Mouse (Mus musculus) forebrain, embryonic 16.5 days (tissue): ENCODE measurements around the gene Frmd4b. TPM values are rescaled to one million over a fixed set of nuclear protein-coding genes. Genes with fewer than 3 reads are reported as not detected.

Experiments
- ATAC-seq: fragments of 200-750 bp; cut with Nextera tagmentation; 2 replicates; pipeline ENCODE4 v1.8.0; 2017; ENCODE audit warnings: mild to moderate bottlenecking, moderate library complexity
- H3K27ac ChIP-seq: fragments of 300-500 bp; sonication (generic); 2 replicates; pipeline ENCODE4 v1.5.1; 2014; ENCODE audit warnings: low read length, control low read depth
- H3K27me3 ChIP-seq: fragments of 300-500 bp; sonication (generic); replicated peaks from 2 replicates; pipeline ENCODE4 v1.6.1; 2014; ENCODE audit warnings: low read length; ENCODE audit not compliant: control insufficient read depth, insufficient read depth
- H3K36me3 ChIP-seq: fragments of 300-500 bp; sonication (generic); 2 replicates; pipeline ENCODE4 v1.6.1; 2014; ENCODE audit not compliant: control insufficient read depth, insufficient read depth
- H3K4me1 ChIP-seq: fragments of 300-500 bp; sonication (generic); replicated peaks from 2 replicates; pipeline ENCODE4 v1.6.1; 2014; ENCODE audit warnings: low read length; ENCODE audit not compliant: control insufficient read depth, insufficient read depth
- H3K4me2 ChIP-seq: fragments of 300-500 bp; sonication (generic); 2 replicates; pipeline ENCODE4 v1.6.1; 2014; ENCODE audit warnings: mild to moderate bottlenecking, low read length, control low read depth
- H3K4me3 ChIP-seq: fragments of 300-500 bp; sonication (generic); replicated peaks from 2 replicates; pipeline ENCODE4 v1.5.1; 2014; ENCODE audit warnings: mild to moderate bottlenecking, low read length, control low read depth
- H3K9ac ChIP-seq: fragments of 300-500 bp; sonication (generic); replicated peaks from 2 replicates; pipeline ENCODE4 v1.6.1; 2014; ENCODE audit warnings: low read depth, low read length, control low read depth
- H3K9me3 ChIP-seq: fragments of 300-500 bp; sonication (generic); 2 replicates; pipeline ENCODE4 v1.6.1; 2016; ENCODE audit warnings: low read length; ENCODE audit not compliant: control insufficient read depth
- WGBS: fragments of 180-500 bp; shearing (Covaris S2); extraction: QIAGEN DNeasy Blood & Tissue Kit; methylation state at CpG from one replicate; pipeline ENCODE4 v1.1.7; 2014; 5-methylcytosine and 5-hydroxymethylcytosine counted together
- polyA plus RNA-seq: library from polyadenylated mRNA; unstranded; fragments of >200 nt; fragmentation: Nextera tagmentation; extraction: Ambion mirVana; gene quantifications from 2 replicates; pipeline ENCODE4 v1.2.1, GENCODE M21; 2015

Frmd4b gene
- polyA plus RNA-seq, 1 experiment from 2014 or later: 50.0 TPM

DNA sequence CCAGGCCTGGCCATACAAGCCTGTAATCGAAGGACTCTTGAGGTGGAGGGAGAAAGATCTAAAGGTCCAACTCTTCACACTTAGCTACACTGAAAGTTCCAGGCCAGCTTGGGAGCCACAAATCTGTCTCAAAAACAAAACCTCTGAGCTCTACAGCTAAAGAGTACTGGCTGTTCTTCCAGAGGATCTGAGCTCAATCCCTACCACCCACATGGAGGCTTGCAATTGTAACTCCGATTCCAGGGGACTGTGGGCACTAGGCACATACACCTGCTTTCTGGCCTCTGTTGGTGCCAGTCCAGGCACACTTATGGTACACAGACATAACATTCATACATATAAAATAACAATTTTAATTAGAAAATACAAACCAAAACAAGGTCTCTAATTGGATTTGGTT lies 271.4 kb downstream of the Frmd4b start:
- WGBS: 89% methylated on average over 2 of the region's 2 CpGs
- no peak for ATAC-seq
- no peaks in the 10 kb centered on the region for H3K36me3 ChIP-seq
- H3K9ac ChIP-seq: no peak overlapping the region
- H3K27me3 ChIP-seq: no peaks in the 10 kb centered on the region
- no peaks in the 10 kb centered on the region for H3K9me3 ChIP-seq
- H3K4me3 ChIP-seq: no peak overlapping the region
- H3K4me1 ChIP-seq: 0 out of 2 replicates have a peak, but pooled peaks cover 6% of the 10 kb centered on the region
- H3K27ac ChIP-seq: no peak overlapping the region
- no peak overlapping the region for H3K4me2 ChIP-seq

DNA sequence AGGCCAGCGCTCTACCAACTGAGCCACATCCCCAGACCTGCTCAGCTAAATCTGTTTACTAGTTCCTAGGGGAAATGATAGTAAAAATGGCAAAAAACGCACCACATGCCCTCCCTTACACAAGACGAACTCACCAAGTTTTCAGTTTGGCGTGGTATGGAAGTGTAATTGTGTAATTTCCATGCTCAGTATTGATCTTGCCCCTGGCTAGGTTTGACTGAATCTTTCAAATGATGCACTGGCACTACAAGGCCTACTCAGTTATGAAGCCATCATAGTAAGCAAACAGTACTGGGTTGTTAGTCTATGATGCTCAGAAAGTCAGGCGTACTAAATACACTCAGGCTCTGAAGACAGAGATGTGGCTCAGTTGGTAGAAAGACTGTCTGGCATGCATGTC lies 275.2 kb downstream of the Frmd4b start:
- 94% methylated on average over 5 of the region's 5 CpGs for WGBS
- H3K27ac ChIP-seq: no peak overlapping the region
- no peak overlapping the region for H3K4me3 ChIP-seq
- H3K36me3 ChIP-seq: no peaks in the 10 kb centered on the region
- H3K27me3 ChIP-seq: no peaks in the 10 kb centered on the region
- H3K9ac ChIP-seq: no peak overlapping the region
- H3K9me3 ChIP-seq: no peaks in the 10 kb centered on the region
- H3K4me1 ChIP-seq: peaks cover 20% of the 10 kb centered on the region
- no peak overlapping the region for H3K4me2 ChIP-seq
- no peak for ATAC-seq

GRCm38 (mm10) chr6:97341628-97342027 lies 275.7 kb downstream of the Frmd4b start:
- Histone ChIP-seq H3K9ac (no peak overlapping the region), H3K4me1 (peaks cover 20% of the 10 kb centered on the region), H3K4me3 (no peak overlapping the region), H3K27me3 (no peaks in the 10 kb centered on the region), H3K27ac (no peak overlapping the region), H3K9me3 (no peaks in the 10 kb centered on the region), H3K36me3 (no peaks in the 10 kb centered on the region), H3K4me2 (no peak overlapping the region)
- no peak for ATAC-seq
- 97% methylated on average over 1 of the region's 1 CpGs for WGBS

GRCm38 (mm10) chr6:97341148-97341547 lies 276.2 kb downstream of the Frmd4b start:
- peaks cover 18% of the 10 kb centered on the region for H3K4me1 ChIP-seq
- no peak overlapping the region for H3K4me3 ChIP-seq
- H3K4me2 ChIP-seq: no peak overlapping the region
- H3K9me3 ChIP-seq: no peaks in the 10 kb centered on the region
- no peaks in the 10 kb centered on the region for H3K27me3 ChIP-seq
- WGBS: 79% methylated on average over 3 of the region's 3 CpGs
- H3K9ac ChIP-seq: no peak overlapping the region
- ATAC-seq: no peak
- no peak overlapping the region for H3K27ac ChIP-seq
- no peaks in the 10 kb centered on the region for H3K36me3 ChIP-seq

GRCm38 (mm10) chr6:97340211-97340791 lies 277.0 kb downstream of the Frmd4b start:
- Histone ChIP-seq H3K4me1 (peaks cover 18% of the 10 kb centered on the region), H3K27me3 (no peaks in the 10 kb centered on the region), H3K27ac (no peak overlapping the region; the same call in 1 of the 2 replicates), H3K9ac (no peak overlapping the region), H3K4me2 (no peak overlapping the region), H3K9me3 (no peaks in the 10 kb centered on the region), H3K36me3 (no peaks in the 10 kb centered on the region), H3K4me3 (no peak overlapping the region)
- peak; percentile 68 for ATAC-seq
- WGBS: 26% methylated on average over 17 of the region's 17 CpGs

DNA sequence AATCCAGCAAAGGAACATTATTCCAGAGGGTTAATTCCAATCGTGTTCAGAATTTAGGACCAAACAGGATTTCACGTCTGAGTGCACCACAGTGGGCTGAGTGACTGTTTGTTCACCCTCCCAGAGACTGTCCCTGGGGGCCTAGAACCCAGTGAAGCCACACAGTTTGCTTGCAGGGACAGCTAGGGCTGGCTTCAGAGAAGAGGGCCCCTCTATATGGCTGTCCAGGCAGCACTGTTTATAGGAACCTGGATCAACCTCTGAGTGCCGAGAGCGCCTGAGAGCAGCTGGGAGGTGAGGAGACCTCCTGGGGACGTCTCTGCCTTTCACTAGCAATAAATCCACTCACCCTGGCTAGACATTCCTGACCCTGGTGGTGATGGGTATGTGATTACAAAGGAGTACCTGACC lies 278.1 kb downstream of the Frmd4b start:
- H3K4me3 ChIP-seq: no peak overlapping the region
- H3K36me3 ChIP-seq: no peaks in the 10 kb centered on the region
- H3K4me2 ChIP-seq: no peak overlapping the region
- no peak overlapping the region for H3K9ac ChIP-seq
- no peaks in the 10 kb centered on the region for H3K9me3 ChIP-seq
- ATAC-seq: peak; percentile 53
- no peak overlapping the region for H3K27ac ChIP-seq
- H3K27me3 ChIP-seq: no peaks in the 10 kb centered on the region
- H3K4me1 ChIP-seq: peaks cover 18% of the 10 kb centered on the region
- 16% methylated on average over 5 of the region's 5 CpGs for WGBS

- 34% methylated on average over 4 of the region's 4 CpGs for WGBS
- Histone ChIP-seq H3K4me2 (no peak overlapping the region), H3K4me1 (peaks cover 18% of the 10 kb centered on the region), H3K9me3 (no peaks in the 10 kb centered on the region), H3K36me3 (no peaks in the 10 kb centered on the region), H3K27me3 (no peaks in the 10 kb centered on the region), H3K27ac (no peak overlapping the region), H3K9ac (no peak overlapping the region), H3K4me3 (no peak overlapping the region)
- ATAC-seq: peak; percentile 12; the same call in 1 of the 2 replicates
Observed at GRCm38 (mm10) chr6:97338843-97339242, 278.5 kb downstream of the Frmd4b start.

GRCm38 (mm10) chr6:97333323-97333722 lies 284.0 kb downstream of the Frmd4b start:
- H3K4me1 ChIP-seq: peaks cover 4% of the 10 kb centered on the region; the same call in 1 of the 2 replicates
- ATAC-seq: peak; percentile 58; the same call in 1 of the 2 replicates
- 59% methylated on average over 3 of the region's 3 CpGs for WGBS
- H3K27me3 ChIP-seq: no peaks in the 10 kb centered on the region
- no peak overlapping the region for H3K4me3 ChIP-seq
- no peak overlapping the region for H3K4me2 ChIP-seq
- no peaks in the 10 kb centered on the region for H3K36me3 ChIP-seq
- H3K9me3 ChIP-seq: no peaks in the 10 kb centered on the region
- H3K9ac ChIP-seq: no peak overlapping the region
- H3K27ac ChIP-seq: no peak overlapping the region

DNA sequence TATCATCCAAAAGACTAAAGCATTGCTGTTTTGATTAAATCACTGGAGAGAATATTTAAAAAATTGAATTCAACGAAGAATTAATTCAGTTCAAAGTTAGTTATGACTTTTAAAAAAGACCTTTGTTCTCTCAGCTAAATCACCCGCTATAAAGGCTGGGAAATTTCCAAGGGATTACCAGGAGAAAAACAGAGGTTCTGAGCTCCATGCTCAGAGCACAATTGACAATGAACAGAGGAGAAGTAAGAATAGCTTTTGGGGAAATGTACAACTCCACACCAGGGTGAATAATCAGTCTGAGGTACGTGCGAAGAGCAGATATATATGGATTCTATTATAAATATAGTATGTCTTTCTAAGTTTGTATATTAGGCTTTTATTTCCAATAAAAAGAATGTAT lies 293.4 kb downstream of the Frmd4b start:
- H3K9ac ChIP-seq: no peak overlapping the region
- no peak overlapping the region for H3K27ac ChIP-seq
- WGBS: 57% methylated on average over 4 of the region's 4 CpGs
- no peaks in the 10 kb centered on the region for H3K4me1 ChIP-seq
- H3K4me2 ChIP-seq: no peak overlapping the region
- H3K36me3 ChIP-seq: peaks cover 4% of the 10 kb centered on the region; the same call in 1 of the 2 replicates
- no peaks in the 10 kb centered on the region for H3K27me3 ChIP-seq
- no peaks in the 10 kb centered on the region for H3K9me3 ChIP-seq
- H3K4me3 ChIP-seq: no peak overlapping the region
- no peak for ATAC-seq

DNA sequence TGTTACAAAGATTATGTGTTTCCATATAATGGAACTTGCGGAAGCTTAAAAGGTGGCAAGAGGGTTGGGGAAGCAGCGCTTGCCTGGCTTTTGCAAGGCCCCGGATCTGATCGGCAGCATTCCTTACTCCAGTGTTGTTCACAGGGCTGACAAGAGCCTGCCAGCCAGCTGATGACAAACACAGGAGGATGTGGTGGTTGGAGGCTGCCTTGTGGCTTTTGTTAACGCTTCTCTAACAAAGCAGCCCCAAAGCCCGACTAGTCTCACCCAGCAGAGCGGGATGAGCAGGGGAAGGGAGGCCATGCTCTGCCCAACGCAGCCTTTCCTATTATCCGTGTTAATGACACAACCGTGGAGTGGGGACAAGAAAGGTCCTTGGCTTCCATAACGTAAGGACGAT lies 295.2 kb downstream of the Frmd4b start:
- Histone ChIP-seq H3K4me1 (no peaks in the 10 kb centered on the region), H3K27ac (no peak overlapping the region), H3K4me2 (no peak overlapping the region), H3K36me3 (peaks cover 4% of the 10 kb centered on the region; the same call in 1 of the 2 replicates), H3K4me3 (no peak overlapping the region), H3K9ac (no peak overlapping the region), H3K9me3 (no peaks in the 10 kb centered on the region), H3K27me3 (no peaks in the 10 kb centered on the region)
- 72% methylated on average over 12 of the region's 12 CpGs for WGBS
- ATAC-seq: no peak
